Mouse (Mus musculus): ENCODE results near the gene Pard3b.

- no peak for TF ChIP-seq POLR2A (IDR thresholded peaks at IDR 0.05; ENCODE audit: insufficient read depth, low read depth, low read length)
- TF ChIP-seq CTCF (IDR thresholded peaks at IDR 0.05; ENCODE audit: insufficient read depth, low read depth, low read length) = no peak
Observed at GRCm38 (mm10) chr1:61651454-61652271, 13.0 kb downstream of the Pard3b start.
